Mouse (Mus musculus) urinary bladder, postnatal 14 days (tissue): ENCODE results near the gene Rnd2.
"Not testable (repeated sequence)": the region's sequence is repeated elsewhere in the genome, so short reads cannot be mapped to it uniquely, and the experiment has no call there.

Experiments used
- DNase-seq: peaks from one replicate; pipeline ENCODE4 v3.0.0; 2021; ENCODE audit warnings: low spot score

Rnd2 gene

DNA sequence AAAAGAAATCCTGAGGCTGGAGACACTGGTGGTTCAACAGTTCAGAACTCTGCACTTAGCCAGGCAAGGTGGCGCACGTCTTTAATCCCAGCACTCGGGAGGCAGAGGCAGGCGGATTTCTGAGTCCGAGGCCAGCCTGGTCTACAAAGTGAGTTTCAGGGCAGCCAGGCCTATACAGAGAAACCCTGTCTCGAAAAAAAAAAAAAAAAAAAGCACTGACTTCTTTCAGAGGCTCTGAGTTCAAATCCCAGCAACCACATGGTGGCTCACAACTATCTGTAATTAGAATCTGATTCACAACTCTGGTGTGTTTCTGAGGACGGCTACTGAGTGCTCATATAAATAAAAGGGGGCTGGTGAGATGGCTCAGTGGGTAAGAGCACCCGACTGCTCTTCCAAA is 17.9 kb upstream of the Rnd2 start:
- not testable (repeated sequence) for DNase-seq

DNA sequence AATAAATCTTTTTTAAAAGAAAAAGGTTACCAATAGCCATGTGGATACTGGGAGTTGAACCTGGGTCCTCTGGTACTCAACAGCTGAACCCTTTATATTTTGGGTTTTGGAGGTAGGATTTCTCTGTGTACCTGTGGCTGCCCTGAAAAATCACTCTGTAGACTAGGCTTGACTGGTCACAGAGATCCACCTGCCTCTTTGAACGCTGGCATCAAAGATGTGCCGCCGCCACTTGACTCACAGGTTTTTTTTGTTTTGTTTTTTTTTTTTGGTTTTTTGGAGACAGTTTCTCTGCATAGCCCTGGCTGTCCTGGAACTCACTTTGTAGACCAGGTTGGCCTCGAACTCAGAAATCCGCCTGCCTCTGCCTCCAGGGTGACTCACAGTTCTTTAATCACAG is 17.0 kb upstream of the Rnd2 start:
- no peak for DNase-seq

DNA sequence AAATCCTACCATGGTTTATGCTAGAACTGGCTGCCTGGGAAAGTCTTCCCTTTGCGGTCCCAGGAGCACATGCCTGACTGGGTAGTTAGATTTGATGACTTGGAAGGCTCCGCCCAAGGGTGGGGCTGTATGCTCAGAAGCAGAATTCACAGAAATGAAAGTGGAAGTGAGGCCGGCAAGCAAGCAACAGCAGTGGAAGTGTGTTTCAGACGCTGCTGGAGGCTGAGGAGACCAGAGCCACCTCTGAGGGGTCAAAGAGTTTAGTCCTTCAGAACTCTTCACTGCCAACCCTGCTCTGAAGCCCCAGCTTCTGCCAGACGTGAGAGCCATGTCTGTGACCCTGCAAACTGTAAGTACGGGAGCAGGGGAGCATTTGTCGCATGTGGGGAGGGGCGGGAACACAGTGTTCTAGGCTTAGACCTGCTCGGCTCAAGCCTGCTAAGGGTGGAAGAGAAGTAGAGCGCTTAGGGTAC is 16.5 kb upstream of the Rnd2 start, which contains the start of gene Ifi35:
Gene Ifi35 (plus strand): TSS at position 134 of the 473 bp plus-strand sequence.
- peak; percentile 84 for DNase-seq

DNA sequence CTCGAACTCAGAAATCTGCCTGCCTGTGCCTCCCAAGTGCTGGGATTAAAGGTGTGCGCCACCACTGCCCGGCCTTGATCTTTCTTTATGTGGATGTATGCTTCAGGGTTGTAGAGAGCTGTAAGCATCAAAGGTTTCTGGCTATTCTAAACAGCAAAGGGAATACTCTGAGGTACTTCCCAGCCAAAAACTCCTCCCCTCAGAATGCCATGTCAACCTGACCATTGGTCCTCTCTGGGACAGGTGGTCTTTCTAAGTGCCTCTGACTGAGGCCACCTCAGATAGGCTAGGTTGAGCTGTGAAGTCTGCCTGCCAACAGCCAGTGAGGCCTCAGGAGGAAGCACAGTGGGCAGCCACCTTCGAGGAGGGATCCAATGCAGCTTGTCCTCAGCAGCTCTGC is 15.9 kb upstream of the Rnd2 start:
- DNase-seq = no peak

DNA sequence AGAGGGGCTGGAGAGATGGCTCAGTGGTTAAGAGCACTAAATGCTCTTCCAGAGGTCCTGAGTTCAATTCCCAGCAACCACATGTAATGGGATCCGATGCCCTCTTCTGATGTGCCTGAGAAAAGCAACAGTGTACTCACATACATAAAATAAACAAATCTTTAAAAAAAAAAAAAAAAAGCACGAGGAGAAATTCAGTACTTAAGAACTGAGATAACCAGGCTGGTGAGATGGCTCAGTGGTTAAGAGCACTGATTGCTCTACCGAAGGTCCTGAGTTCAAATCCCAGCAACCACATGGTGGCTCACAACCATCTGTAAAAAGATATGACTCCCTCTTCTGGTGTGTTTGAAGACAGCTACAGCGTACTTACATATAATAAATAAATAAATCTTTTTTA is 15.2 kb upstream of the Rnd2 start:
- DNase-seq = not testable (repeated sequence)

DNA sequence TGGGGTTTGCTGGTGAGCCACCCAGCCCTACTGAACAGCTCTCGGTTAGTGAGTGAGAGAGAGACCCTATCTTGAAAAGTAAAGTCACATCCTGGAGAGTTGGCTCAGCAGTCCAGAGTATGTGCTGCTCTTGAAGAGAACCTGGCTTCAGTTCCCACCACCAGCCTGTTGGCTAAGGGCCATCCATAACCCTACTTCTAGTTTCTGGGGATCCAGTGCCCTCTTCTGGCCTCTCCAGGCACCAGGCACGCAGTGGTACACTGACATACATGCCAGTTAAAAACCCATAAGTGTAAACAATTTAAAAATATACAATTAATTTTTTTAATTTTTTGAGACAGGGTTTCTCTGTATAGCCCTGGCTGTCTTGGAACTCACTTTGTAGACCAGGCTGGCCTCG is 14.4 kb upstream of the Rnd2 start:
- DNase-seq = no peak

DNA sequence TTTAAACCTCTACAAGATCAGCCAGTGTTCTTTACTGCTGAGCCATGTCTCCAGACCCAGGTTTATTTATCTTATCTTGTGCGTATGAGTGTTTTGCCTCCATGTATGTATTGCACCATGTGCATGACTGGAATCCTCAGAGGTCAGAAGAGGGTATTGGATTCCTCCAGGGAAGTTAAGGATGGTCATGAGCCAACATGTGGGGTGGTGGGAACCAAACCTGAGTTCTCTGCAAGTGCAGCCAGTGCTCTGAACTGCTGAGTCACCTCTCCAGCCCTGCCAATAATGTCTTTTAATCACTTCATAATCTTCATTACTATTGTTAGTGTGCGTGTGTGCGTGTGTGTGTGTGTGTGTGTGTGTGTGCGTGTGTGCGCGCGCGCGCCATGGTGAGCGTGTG is 13.3 kb upstream of the Rnd2 start:
- no peak for DNase-seq

DNA sequence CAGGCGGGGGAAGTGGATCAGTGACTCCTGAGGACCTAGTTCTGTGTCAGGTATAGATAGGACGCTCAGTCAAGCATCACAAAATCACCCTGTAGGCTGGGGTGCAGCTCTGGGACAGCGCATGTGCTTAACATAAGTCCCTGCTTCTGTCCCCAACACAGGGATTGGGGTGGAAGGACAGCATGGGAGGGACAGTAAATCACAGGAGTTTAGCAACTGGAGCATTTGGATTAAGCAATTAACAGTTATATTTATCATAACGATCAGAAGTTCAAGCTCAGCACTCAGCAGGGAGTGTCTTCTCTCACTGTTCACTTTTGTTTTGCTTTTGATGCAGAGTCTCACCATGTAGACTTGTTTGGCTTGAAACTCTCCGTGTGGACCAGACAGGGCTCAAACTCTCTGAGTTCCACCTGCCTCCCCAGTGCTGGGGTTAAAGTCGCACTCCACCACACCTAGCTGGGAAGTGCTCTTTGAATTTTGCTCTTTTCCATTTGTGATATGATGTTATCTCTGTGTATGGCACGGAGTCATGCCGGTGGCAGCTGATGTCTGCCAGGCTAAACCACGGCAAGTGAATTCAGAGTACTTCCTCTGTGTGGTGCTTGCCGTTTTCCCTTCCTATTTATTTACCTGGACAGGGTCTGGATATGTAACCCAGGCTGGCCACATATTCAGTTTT is 12.6 kb upstream of the Rnd2 start:
- no peak for DNase-seq

DNA sequence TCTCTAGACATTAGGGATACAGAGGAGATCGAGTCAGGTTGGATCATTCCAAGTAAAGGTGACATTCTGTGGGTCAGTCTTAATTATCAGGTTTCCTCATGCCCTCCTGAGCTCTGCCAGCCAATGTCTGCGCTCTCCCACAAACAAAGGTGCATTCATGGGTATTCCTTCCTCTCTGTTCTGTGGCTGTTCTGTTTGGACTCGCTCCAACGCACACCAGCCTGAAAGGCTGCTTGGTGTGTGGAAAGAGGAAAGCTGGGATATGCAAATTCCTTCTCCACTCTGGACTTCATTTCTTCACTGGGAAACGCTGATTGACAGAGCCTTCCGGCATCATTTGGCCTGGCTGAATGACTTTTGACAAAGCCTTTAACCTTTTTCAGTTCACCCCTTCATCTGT is 10.1 kb upstream of the Rnd2 start:
- DNase-seq = no peak

DNA sequence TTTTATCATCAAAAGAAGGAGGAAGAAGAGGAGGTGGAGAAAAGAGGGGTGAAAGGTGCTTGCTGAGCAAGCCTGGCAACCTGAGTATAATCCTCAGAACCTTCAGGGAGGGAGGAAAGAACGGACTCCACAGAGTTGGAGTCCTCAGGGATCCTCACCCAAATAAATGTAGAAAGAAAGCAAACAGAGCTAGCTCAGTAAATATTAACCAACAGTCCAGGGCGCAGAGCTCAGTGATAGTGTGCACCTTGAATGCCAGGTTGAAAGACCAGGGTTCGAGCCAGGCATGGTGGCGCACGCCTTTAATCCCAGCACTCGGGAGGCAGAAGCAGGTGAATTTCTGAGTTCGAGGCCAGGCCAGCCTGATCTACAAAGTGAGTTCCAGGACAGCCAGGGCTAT is 9.2 kb upstream of the Rnd2 start:
- no peak for DNase-seq

DNA sequence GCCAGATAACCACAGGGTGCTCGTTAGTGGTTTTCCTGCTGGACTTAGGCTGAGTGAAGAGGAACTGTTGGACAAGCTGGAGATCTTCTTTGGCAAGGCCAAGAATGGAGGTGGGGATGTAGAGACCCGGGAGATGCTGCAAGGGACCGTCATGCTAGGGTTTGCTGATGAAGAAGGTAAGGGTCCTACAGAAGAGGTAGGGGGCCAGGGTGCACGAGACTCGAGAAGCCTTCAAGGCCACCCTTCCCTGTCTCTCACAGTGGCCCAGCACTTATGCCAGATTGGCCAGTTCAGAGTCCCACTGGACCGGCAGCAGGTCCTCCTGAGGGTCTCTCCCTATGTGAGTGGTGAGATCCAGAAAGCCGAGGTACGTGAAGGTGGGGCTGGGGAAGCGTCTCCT is 7.2 kb upstream of the Rnd2 start:
- no peak for DNase-seq

DNA sequence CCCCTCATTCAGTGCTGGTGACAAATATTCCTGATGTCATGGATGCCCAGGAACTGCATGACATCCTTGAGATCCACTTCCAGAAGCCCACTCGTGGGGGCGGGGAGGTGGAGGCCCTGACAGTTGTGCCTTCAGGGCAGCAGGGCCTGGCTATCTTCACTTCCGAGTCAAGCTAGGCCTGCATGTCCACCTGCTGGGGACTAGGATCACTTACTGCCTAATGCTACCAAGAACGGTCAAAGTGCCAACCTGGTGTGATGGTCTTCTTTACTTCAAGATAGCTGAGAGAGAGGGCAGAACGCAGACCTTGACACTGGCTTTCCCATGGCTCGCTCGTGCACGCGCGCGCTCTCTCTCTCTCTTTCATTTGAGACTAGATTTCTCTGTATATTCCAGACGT is 6.6 kb upstream of the Rnd2 start:
- no peak for DNase-seq

DNA sequence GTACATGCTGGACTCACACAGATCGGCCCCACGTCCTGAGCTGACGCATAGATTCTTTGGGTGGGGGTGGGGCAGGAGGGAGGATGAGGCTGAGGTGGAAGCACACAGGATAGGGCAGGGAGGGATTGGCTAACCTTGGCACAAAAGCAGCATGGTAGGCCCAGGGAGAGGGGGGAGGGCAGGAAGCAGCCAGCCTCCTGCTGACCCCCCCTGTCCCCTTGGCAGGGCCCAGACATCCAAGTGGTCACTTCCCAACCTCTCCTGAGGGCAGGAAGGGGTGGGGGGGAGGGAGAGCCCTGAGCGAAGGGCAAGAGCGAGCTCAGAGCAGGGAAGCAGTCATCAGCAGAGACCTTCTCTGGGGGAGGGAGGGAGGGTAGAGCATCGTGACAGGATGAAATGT is 5.1 kb upstream of the Rnd2 start:
- no peak for DNase-seq

DNA sequence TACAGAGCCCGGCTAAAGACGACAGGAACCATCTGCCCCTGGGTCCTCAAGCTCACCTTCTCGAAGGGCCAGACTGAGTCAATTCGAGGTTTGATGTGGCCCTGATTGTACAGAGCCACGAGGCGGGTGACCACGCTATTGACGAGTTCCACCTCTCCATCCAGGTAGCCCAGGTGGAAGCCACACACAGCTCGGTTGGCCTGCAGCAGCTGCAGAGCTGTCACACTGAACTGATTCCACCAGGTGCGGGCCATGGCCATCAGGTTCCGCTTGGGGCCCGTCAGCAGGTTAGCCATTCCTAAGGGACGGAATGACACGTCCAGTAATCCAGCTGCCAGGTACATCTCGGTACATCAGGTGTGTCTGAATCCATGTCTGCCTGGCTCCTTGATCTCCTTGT is 4.5 kb upstream of the Rnd2 start:
- DNase-seq = no peak

DNA sequence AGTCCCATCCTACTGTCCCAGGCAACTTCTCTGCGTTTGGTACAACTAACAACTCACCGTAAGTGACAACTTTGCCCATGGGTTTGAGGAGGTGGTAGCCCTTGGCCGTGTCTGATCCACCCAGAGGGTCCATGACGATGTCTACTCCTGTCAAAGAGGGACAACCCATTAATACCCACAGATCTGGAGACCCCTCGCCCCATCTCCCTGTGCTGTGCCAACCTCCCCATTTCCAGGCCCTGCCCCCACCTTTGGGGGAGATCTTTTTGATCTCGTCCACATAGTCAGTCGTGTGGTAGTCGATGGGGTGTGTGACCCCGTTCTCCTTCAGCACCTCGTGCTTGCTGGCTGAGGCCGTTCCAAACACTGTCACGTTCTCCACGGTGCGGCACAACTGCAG is 2.7 kb upstream of the Rnd2 start:
- no peak for DNase-seq

DNA sequence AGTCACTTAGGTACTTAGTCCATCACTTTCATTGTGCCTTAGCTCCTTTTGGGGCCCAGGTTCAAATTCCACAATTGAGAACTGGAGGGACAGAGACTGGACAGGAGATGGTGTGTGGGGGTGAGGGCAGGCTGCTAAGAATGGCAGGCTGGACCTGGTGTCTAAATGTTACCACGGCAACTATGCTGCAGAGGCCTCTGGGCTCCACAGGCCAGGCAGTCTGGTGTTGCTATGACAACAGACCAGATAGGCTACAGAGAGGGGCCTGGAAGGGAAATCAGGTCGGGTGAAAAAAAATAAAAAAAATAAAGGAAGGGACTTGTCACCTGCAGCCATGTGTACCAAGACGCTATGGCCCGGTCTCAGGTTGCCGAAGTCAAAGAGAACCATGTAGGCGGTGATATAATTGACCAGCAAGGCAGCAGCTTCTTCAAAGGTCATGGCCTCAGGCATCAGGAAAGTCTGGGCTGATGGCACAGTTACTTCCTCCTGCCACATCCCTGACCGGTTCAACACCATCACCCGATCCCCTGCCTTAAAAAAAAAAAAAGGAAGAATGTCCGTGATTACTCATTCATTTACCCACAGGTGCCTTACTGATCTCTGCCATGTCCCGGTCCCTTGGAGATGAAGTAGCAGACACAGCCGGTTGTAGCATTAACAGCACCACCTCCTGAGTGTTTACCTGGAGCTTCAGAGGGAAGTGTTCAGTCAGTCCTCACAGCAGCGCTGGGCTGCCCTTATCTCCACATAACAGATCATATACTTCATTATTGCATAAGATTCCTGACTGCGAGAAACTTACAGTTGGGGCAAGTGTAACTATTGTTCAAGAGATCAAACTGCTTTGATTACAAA is 2.0 kb upstream of the Rnd2 start:
- no peak for DNase-seq

DNA sequence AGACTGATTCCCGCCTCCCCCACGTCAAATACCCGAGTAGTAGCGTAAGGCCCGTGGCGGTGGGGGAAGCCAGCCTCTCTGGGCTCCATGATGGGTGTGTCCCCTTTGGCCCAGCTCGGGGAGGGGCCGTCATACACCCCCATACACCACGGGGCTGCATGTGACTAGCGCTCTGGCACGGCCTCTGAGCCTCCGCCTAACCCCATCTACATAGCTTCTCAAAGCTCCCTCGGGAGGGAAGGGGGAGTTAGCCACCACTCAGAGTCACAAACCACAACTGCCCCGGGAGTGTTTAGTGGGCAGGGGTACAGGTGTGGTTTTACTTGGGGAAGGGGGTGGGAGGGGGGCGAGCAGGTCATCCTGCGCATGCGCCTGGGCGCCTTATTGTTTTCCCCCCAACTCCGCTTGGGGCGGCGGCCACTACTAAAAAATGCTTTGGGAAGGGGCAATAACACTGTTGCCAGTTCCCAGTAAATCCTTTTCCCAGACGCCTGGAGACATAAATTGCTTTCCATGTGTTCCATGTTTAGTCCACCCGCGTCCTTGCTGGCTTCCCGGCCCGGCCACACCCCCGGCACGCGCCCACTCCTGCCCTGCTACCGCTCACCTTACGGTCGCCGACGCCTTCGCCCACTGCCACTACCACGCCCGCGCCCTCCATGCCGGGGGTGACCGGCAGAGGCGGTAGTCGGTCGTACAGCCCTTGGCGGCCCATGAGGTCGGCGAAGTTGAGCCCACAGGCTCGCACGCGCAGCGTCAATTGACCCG is 486 bp downstream of the Rnd2 start:
- peak; percentile 85 for DNase-seq

DNA sequence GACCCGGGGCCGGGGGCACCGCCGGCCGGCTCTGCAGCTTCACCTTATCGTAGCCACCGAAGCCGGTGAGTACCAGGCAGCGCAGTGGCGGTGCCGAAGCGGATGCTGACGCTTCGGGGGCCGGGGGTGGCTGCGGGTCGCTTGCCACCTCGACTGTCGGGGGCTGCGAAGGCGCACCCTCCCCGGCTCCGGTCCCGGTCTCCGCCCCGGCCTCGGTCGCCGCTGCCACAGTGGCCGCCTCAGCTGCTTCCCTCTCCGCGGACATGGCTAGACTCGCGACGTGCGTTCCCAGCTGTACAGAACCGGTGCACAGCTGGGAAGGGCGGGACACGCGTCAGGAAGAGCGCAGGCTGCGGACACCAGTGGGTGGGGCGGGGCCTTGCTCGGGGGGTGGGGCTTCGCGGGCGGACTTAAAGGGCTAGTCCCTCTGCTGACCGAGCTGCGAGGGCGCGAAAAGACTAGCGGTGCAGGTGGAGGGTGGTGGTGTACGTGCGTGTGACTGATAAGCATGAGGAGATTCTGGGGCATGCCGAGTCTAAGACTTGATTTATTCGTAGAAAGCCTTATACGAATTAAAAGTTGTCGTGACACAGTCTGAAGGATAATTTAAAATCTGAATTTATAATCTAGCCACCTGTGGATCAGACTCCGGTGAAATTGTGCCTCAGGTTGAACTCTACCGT is 1.2 kb downstream of the Rnd2 start, which contains the start of gene Vat1:
Gene Vat1 (minus strand): TSS at position 362 of the 683 bp plus-strand sequence.
- peak; percentile 79 for DNase-seq

DNA sequence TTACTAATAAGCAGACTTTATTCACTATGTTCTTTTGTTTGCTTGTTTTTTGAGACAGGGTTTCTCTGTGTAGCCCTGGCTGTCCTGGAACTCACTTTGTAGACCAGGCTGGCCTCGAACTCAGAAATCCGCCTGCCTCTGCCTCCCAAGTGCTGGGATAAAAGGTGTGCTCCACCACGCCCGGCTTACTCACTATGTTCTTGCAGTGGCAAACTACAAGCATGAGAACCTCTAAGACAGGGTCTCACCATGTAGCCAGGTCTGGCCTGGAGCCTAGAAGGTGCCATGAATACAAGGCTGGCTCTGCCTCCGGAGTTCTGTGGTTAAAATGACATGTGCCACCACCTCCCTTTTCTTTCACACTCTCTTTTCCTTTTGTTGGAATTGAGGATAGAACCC is 1.8 kb downstream of the Rnd2 start:
- DNase-seq = not testable (repeated sequence)

DNA sequence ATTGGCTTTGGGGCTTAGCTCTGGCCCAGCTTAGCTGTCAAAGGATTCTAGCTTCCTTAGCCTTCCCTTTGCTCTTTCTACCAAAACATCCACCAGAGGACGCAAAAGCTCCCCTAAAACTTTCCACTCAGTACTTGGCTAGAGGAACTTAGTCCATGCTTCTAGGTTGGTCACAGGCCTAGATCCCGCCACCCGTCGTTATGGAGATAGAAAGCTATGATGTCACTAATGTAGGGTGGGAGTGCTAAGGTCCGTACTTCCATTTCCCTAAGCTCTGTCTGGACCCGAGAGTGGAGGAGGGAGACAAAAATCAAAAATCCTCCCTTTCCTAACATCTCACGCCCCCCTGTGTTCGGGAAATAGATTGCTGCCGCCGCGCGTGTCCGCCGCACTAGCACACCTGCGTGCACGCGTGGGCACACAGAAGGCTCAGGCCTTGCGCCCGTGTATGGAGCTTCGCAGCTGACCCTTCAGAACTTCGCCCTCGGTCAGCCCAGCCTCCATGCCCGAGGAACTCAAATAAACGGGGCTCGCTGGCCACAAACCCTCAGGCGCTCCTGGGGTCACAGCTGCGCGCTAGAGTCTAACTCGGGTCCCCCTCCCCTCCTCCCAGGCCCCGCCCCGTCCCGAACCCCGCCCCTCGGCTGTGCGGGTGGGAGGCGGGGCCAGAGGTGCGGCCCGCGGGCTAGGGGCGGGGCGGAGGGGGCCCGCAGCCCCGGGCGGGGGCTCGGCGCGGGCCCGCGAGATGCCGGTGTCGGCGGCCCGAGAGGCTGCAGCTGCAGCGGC is 2.9 kb downstream of the Rnd2 start:
- peak; percentile 69 for DNase-seq

DNA sequence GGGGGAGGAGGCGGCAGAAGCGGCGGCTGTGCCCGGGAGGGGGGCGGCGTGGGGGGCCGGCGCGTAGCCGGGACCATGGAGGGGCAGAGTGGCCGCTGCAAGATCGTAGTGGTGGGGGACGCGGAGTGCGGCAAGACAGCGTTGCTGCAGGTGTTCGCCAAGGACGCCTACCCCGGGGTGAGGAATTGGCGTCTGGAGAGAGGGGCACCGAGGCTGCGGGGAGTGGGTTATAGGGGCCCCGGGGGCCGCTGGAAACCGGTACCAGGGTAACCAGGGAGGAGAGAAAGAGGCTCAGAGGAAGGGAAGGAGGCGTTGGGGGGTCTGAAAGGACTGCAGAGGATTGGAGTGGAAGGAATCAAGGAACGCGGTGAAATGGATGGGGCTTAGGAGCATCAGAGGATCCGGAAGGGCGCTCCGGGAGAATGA is 3.5 kb downstream of the Rnd2 start:
- DNase-seq = no peak
